Mouse (Mus musculus) heart, postnatal 4 days (tissue): ENCODE measurements at regions not wholly inside any gene's neighbourhood (a gene's known extent, or its start where the extent isn't known, plus 50 kb on each side); places are given as distances from the start of the nearest gene placed in this dataset.
A peak's percentile ranks its signal among the peaks of the same experiment; 100 is the strongest.

Experiments
- DNase-seq: peaks from one replicate; pipeline ENCODE4 v3.0.0; 2021

- DNase-seq = peak; percentile 52
These were observed 86.3 kb downstream of the D16Ertd472e start for GRCm38 (mm10) chr16:78490245-78490644.

- no peak for DNase-seq
These were observed 86.9 kb downstream of the D16Ertd472e start for GRCm38 (mm10) chr16:78489604-78490003.

- no peak for DNase-seq
These were observed 90.0 kb downstream of the D16Ertd472e start for GRCm38 (mm10) chr16:78486531-78486930.

- DNase-seq = no peak
These were observed 92.2 kb downstream of the D16Ertd472e start for GRCm38 (mm10) chr16:78484319-78484718.

- DNase-seq = no peak
These were observed 94.9 kb downstream of the D16Ertd472e start for GRCm38 (mm10) chr16:78481571-78481970.

- DNase-seq = no peak
These were observed 95.4 kb downstream of the D16Ertd472e start for GRCm38 (mm10) chr16:78481065-78481464.

- no peak for DNase-seq
These were observed 96.2 kb downstream of the D16Ertd472e start for GRCm38 (mm10) chr16:78480261-78480660.

GRCm38 (mm10) chr16:78473456-78473855 lies 96.5 kb upstream of the Btg3 start:
- DNase-seq = no peak

- no peak for DNase-seq
These were observed 83.0 kb upstream of the Btg3 start for GRCm38 (mm10) chr16:78459996-78460395.

GRCm38 (mm10) chr16:78457731-78458151 lies 80.7 kb upstream of the Btg3 start:
- no peak for DNase-seq

- peak; percentile 19 for DNase-seq
These were observed 79.4 kb upstream of the Btg3 start for GRCm38 (mm10) chr16:78456345-78456744.

- no peak for DNase-seq
These were observed 77.5 kb upstream of the Btg3 start for GRCm38 (mm10) chr16:78454509-78454908.

GRCm38 (mm10) chr16:78452303-78452702 lies 75.3 kb upstream of the Btg3 start:
- DNase-seq = peak; percentile 59

- DNase-seq = no peak
These were observed 74.8 kb upstream of the Btg3 start for GRCm38 (mm10) chr16:78451750-78452149.

- peak; percentile 19 for DNase-seq
These were observed 74.3 kb upstream of the Btg3 start for GRCm38 (mm10) chr16:78451251-78451650.

- no peak for DNase-seq
These were observed 72.2 kb upstream of the Btg3 start for GRCm38 (mm10) chr16:78449231-78449630.

GRCm38 (mm10) chr16:78443262-78443661 lies 66.3 kb upstream of the Btg3 start:
- DNase-seq = no peak

GRCm38 (mm10) chr16:78442830-78443229 lies 65.8 kb upstream of the Btg3 start:
- DNase-seq = no peak

- DNase-seq = no peak
These were observed 65.0 kb upstream of the Btg3 start for GRCm38 (mm10) chr16:78441961-78442360.

GRCm38 (mm10) chr16:78435707-78436106 lies 58.7 kb upstream of the Btg3 start:
- no peak for DNase-seq

GRCm38 (mm10) chr16:78427470-78428041 lies 50.6 kb upstream of the Btg3 start:
- DNase-seq = peak; percentile 38
